Mouse (Mus musculus) neural tube, embryonic 15.5 days (tissue): ENCODE measurements around the gene Nptxr. TPM values are rescaled to one million over a fixed set of nuclear protein-coding genes. Genes with fewer than 3 reads are reported as not detected.

Experiments used
- ATAC-seq: fragments of 200-750 bp; cut with Nextera tagmentation; 2 replicates; pipeline ENCODE4 v1.8.0; 2017; ENCODE audit warnings: mild to moderate bottlenecking, moderate TSS enrichment, moderate library complexity; ENCODE audit not compliant: low FRiP score
- H3K27ac ChIP-seq: fragments of 300-500 bp; sonication (generic); replicated peaks from 2 replicates; pipeline ENCODE4 v1.5.1; 2015; ENCODE audit warnings: mild to moderate bottlenecking, inconsistent platforms
- H3K27me3 ChIP-seq: fragments of 300-500 bp; sonication (generic); replicated peaks from 2 replicates; pipeline ENCODE4 v1.6.1; 2015; ENCODE audit warnings: inconsistent platforms
- H3K36me3 ChIP-seq: fragments of 300-500 bp; sonication (generic); 2 replicates; pipeline ENCODE4 v1.6.1; 2015; ENCODE audit warnings: inconsistent platforms
- H3K4me1 ChIP-seq: fragments of 300-500 bp; sonication (generic); 2 replicates; pipeline ENCODE4 v1.6.1; 2015; ENCODE audit warnings: inconsistent platforms
- H3K4me2 ChIP-seq: fragments of 300-500 bp; sonication (generic); 2 replicates; pipeline ENCODE4 v1.6.1; 2015; ENCODE audit warnings: inconsistent platforms, mild to moderate bottlenecking, moderate library complexity
- H3K4me3 ChIP-seq: fragments of 300-500 bp; sonication (generic); replicated peaks from 2 replicates; pipeline ENCODE4 v1.5.1; 2015; ENCODE audit warnings: mild to moderate bottlenecking, inconsistent platforms
- H3K9ac ChIP-seq: fragments of 300-500 bp; sonication (generic); replicated peaks from 2 replicates; pipeline ENCODE4 v1.6.1; 2015; ENCODE audit warnings: mild to moderate bottlenecking, inconsistent platforms
- H3K9me3 ChIP-seq: fragments of 300-500 bp; sonication (generic); replicated peaks from 2 replicates; pipeline ENCODE4 v1.6.1; 2016; ENCODE audit warnings: inconsistent platforms
- WGBS: fragments of 180-500 bp; shearing (Covaris S2); methylation state at CpG from one replicate; pipeline ENCODE4 v1.1.7; 2015; ENCODE audit warnings: mixed read lengths; 5-methylcytosine and 5-hydroxymethylcytosine counted together
- polyA plus RNA-seq: library from polyadenylated mRNA; unstranded; fragments of >200 nt; fragmentation: Nextera tagmentation; extraction: Ambion mirVana; gene quantifications from 2 replicates; pipeline ENCODE4 v1.2.1, GENCODE M21; 2015

Gene Nptxr
- polyA plus RNA-seq, 1 experiment from 2014 or later = 49.0 TPM

DNA sequence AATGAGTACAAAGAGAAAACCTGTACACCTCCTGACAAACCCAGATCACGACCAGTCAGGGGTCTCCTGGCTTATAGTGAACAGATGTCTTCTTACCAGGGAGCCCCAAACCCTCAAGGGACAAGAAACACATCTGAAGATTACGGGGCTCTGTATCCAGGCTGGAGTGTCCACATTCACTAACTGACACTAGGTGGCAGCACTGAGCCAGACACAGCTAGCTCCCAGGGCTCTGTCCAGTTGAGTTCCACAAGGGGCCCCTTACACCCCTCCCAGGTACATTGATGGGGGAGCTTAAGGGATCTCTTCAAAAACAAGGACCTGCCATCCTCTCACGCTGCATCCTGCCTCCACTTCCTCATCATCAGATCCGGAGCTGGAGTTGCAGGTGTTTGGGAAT is 25.8 kb upstream of the Nptxr start:
- Histone ChIP-seq H3K4me2 (no peak overlapping the region), H3K27ac (peak overlapping the region; percentile 50; the same call in 1 of the 2 replicates), H3K27me3 (no peaks in the 10 kb centered on the region), H3K9ac (no peak overlapping the region), H3K4me1 (peaks cover 88% of the 10 kb centered on the region), H3K4me3 (no peak overlapping the region), H3K36me3 (peaks cover 21% of the 10 kb centered on the region), H3K9me3 (no peaks in the 10 kb centered on the region)
- no peak for ATAC-seq
- 12% methylated on average over 4 of the region's 4 CpGs for WGBS

DNA sequence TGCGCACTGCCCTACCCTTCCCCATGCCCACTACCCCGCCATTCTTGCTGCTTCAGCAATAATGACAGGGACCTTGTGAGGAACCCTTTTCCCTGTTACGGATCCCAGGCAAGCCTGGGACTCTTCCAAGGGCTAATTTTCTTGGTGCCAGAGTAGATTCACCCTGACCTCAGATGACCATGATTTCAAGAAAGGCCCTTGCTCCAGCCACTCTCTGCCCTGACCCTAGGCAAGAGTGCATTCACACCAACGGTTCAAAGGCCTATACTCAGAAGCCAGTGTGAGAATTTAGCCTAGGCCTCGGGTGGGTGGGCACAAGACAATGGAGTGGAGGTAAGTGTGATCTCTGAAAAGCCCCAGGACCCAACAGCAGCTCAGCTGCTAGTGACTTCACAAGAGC is 24.9 kb upstream of the Nptxr start:
- H3K27ac ChIP-seq = no peak overlapping the region
- ATAC-seq = no peak
- peaks cover 24% of the 10 kb centered on the region for H3K36me3 ChIP-seq
- peak overlapping the region; percentile 4; the same call in 1 of the 2 replicates for H3K9ac ChIP-seq
- H3K9me3 ChIP-seq = no peaks in the 10 kb centered on the region
- H3K4me3 ChIP-seq = no peak overlapping the region
- H3K27me3 ChIP-seq = no peaks in the 10 kb centered on the region
- H3K4me2 ChIP-seq = no peak overlapping the region
- peaks cover 88% of the 10 kb centered on the region for H3K4me1 ChIP-seq
- WGBS = 65% methylated on average over 5 of the region's 5 CpGs

DNA sequence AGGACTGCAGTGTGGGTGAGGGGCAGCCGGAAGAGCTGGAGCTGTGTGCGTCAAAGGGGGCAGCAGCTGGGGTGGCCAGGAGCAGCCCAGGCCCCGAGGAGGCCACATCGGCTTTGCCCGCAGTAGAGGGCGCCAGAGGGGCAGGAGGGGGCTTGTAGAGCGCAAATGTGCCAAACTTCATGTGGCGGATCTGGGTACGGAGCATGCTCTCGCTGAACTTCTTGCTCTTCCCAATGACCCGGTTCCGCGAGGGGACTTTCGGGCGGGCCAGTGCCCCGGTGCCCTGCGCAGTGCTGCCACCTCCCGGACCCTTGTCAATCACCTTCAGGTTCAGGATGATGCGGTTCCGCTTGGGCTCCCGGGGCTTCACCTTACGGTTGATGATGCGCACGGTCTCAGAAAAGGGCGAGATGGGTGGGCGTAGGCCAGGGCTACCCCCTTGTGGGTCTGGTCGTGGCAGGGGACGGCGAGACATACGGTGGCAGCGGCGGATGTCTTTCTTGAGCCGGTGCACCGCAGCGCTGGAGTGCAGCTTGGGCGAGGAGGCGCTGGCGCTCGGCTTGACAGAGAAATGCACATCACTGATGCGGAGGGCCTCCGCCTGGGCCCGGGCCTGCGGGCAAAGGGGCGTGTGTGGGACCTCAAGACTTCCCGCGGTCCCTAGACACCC is 23.9 kb upstream of the Nptxr start:
- Histone ChIP-seq H3K36me3 (peaks cover 25% of the 10 kb centered on the region), H3K4me3 (no peak overlapping the region), H3K4me2 (peak overlapping the region; percentile 46), H3K9ac (peak overlapping the region; percentile 23; the same call in 1 of the 2 replicates), H3K4me1 (peaks cover 89% of the 10 kb centered on the region), H3K9me3 (no peaks in the 10 kb centered on the region), H3K27ac (peak overlapping the region; percentile 0; the same call in 1 of the 2 replicates), H3K27me3 (no peaks in the 10 kb centered on the region)
- no peak for ATAC-seq
- 55% methylated on average over 46 of the region's 46 CpGs for WGBS

DNA sequence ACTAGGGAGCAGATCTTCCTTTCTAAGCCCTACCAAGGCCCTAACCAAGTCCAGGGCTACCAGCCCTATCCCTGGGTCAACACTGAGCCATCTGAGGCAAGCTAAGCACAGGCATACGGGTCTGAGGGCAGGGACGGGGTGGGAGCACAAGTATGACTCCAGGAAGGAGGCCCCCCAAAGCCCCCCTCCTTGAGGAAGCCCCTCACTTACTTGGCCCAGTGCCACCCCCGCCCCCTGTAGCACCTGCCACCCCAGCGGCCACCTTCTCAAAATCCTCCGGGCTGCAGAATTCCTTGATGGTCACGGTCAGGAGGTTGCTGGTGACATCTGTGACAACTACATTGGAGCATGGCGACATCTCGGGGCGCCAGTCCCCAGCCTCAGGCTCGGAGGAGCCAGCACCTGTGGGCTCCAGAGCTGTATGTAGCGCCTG is 23.2 kb upstream of the Nptxr start:
- no peak overlapping the region; the same call in 1 of the 2 replicates for H3K4me2 ChIP-seq
- H3K27ac ChIP-seq = no peak overlapping the region; the same call in 1 of the 2 replicates
- H3K4me1 ChIP-seq = peaks cover 90% of the 10 kb centered on the region

DNA sequence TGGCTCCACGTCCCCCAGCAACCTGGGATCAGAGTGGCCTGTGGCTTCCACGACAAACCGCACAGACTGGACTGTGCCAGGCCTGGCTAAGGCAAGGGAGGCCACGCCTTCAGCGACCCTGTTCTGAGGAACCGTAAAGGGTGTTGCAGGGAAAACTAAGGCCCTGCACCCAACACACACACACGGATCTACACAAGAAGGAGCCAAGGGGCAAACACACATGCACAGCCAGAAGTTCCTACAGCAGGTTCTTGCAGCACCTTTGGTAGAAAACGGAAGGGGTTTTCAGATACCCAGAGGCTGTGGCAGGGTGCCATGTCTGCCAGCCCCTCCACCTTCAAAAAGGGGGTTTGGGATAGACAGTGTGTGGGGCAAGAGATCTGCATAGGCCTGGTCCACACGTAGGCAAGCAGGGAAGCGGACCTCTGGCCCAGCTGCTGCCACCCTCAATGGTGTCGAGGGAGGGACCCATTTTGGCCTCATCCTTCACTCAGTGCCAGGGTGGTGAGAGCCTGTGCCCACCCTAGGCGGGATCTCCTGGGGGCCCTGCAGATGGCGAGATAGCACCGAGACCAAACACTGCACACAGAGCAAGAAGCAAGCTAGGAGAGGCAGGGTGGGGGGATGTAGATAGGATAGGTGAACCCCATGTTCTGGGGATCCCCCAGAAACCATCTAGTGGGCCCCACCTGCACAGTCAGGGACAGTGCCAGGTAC is 22.7 kb upstream of the Nptxr start:
- no peaks in the 10 kb centered on the region for H3K27me3 ChIP-seq
- H3K9ac ChIP-seq = 0 out of 2 replicates have a peak overlapping the region, but pooled peaks have one; percentile 17
- no peaks in the 10 kb centered on the region for H3K9me3 ChIP-seq
- ATAC-seq = no peak
- H3K27ac ChIP-seq = no peak overlapping the region
- no peak overlapping the region; the same call in 1 of the 2 replicates for H3K4me2 ChIP-seq
- H3K4me1 ChIP-seq = peaks cover 90% of the 10 kb centered on the region
- 86% methylated on average over 14 of the region's 14 CpGs for WGBS
- peaks cover 34% of the 10 kb centered on the region for H3K36me3 ChIP-seq
- H3K4me3 ChIP-seq = no peak overlapping the region

More for the DNA sequence above, 23.2 kb upstream of the Nptxr start:
- no peak overlapping the region for H3K4me3 ChIP-seq
- H3K27me3 ChIP-seq = no peaks in the 10 kb centered on the region
- H3K9me3 ChIP-seq = no peaks in the 10 kb centered on the region
- 75% methylated on average over 11 of the region's 11 CpGs for WGBS
- no peak for ATAC-seq
- H3K36me3 ChIP-seq = peaks cover 32% of the 10 kb centered on the region
- peak overlapping the region; percentile 17; the same call in 1 of the 2 replicates for H3K9ac ChIP-seq

DNA sequence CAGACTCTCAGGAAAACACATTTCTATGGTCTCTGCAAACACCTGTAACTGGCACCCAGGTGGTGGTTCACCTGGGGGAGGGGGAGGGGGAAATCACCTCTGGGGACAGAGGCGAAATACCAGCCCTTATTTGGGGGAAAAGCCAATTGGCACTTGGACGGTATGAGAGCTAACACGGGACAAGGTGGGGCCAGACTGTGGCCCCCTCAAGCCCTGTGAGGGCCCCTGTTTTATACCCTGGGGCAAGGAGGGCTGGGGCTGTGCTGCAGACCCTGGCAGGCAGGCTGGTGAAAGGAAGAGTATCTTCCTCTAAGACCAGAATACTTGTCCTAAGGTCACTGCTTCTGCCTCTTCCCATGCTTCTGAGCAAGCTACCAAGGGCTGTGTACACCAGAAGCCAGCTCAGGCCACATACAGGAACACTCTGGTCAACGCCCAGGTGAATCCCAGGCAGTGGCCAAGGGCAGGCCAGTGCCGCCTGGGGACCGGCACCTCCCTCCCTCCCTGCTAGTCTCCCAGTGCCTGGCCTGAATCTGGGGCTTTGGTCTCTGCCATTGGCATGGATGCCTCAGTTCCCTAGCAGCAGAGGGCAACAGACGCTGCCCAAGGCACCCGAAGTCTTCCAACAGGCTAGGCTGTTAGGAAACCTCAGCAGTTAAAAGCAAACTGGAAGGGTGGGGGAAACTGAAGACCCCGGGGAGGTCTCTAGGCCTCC is 21.8 kb upstream of the Nptxr start:
- H3K36me3 ChIP-seq = peaks cover 31% of the 10 kb centered on the region
- H3K4me1 ChIP-seq = peaks cover 81% of the 10 kb centered on the region
- H3K9me3 ChIP-seq = no peaks in the 10 kb centered on the region
- no peak overlapping the region for H3K4me2 ChIP-seq
- H3K4me3 ChIP-seq = no peak overlapping the region
- no peak overlapping the region for H3K9ac ChIP-seq
- ATAC-seq = no peak
- no peak overlapping the region for H3K27ac ChIP-seq
- 91% methylated on average over 9 of the region's 9 CpGs for WGBS
- no peaks in the 10 kb centered on the region for H3K27me3 ChIP-seq

DNA sequence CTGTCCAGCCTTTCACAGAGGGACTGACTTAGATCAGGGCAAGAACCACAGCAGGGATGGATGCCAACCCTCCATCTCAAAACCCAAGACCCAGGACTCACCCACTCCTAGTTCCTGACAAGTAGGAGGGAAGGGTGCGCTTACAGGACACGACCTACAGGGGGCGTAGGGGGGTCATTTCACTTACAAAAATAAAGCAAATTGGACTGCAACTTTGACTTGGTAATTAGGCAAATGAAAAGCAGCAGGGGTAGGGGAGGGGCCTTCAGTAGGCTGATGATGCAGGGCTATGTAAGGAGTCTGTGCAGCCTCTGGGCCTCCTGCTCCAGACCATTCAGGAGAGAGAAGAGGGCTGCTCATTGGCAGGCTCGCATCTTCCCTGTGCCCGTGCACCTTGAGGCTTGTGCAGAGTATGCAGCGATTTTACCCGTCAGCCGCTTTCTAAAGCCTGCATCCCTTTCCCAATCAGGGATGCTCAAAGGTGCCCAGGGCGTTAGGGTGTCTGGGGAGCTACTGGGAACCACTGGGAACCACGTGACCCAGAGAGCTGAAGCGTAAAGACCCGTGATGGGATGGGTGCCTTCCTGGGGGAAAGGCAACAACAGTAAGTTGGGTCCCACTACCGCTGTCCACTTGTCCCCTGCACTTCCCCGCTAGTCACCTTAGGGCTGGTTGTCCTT is 20.7 kb upstream of the Nptxr start:
- Histone ChIP-seq H3K4me2 (no peak overlapping the region), H3K36me3 (peaks cover 26% of the 10 kb centered on the region), H3K4me3 (no peak overlapping the region), H3K9ac (no peak overlapping the region), H3K27ac (peak overlapping the region; percentile 45; the same call in 1 of the 2 replicates), H3K9me3 (no peaks in the 10 kb centered on the region), H3K4me1 (peaks cover 71% of the 10 kb centered on the region), H3K27me3 (no peaks in the 10 kb centered on the region)
- ATAC-seq = no peak
- WGBS = 55% methylated on average over 14 of the region's 14 CpGs

DNA sequence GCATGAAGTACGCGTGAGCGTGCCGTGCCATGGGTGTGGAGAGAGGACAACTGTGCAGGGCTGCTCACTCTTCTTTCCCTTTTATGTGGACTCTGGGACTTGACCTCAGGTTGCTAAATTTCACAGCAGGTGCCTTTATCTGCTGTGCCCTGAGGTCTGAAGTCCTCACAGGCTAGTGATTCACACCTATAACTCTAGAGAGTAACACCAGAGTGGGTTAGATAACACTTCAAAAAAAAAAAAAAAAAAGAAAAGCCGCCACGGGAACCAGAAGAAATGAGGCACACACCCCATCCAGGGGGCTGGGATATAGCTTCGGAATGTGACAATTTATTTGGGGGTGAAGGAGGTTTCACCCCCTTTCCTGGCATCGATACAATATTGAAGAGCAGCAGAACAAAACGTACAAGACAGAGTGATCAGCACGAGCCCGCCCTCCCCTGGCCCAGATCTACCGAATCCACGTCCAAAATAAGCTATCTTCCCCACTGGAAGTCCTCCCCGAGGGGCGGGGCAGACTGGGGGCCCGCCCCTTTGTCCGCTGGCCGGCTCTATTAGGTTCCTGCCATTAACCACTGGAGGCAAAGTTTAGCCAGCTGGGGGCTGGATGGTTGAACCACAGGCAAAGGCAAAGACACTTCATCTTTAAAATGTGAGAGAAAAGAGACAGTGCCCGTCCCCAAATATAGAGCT is 19.2 kb upstream of the Nptxr start:
- Histone ChIP-seq H3K4me3 (no peak overlapping the region), H3K27ac (no peak overlapping the region), H3K27me3 (no peaks in the 10 kb centered on the region), H3K4me2 (no peak overlapping the region), H3K4me1 (peaks cover 56% of the 10 kb centered on the region), H3K9ac (no peak overlapping the region), H3K9me3 (no peaks in the 10 kb centered on the region), H3K36me3 (peaks cover 26% of the 10 kb centered on the region)
- ATAC-seq = no peak
- WGBS = 72% methylated on average over 19 of the region's 19 CpGs

DNA sequence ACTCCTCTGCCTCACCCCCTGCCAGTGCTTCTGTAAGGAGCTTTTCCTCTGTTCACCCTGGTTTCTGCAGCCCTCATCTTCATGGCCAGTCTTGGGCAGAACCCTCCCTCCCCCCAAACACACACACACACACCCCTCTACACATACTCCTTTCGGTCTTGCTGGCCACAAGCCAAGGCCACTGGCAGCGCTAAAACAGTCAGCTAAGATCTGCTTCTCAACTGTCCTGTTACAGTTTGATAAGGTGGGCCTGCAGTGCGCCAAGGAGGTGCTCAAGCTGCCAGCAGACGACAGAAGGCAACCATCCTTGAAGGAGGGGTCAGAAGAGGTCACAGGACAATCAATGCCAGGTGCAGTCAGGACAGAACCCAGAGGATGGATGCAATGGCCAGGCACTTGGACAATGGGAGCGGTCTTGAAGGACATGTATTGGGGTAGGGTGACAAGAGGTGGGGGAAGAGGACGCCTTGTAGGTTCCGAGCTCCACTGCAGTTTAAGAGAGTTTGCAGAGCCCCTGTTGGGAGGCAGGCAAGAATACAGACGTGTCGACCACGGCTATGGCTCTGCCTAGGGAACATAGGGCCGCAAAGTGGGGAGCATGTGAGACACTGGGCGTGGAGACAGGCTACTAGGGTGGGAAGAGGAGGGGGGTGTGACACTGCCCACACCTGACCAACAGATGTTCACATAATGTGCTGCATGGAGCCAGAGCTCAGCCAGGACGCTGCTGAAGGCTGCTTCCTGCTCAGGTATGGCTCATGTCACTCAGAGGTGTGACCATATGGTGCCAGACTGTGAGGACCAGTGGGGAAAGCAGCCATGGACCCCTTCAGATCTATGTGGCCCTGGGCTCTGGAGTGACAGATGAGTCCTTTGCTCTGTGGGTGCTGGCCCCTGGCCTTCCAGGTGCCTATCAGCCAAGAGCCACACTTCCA is 18.0 kb upstream of the Nptxr start:
- H3K4me1 ChIP-seq = peaks cover 44% of the 10 kb centered on the region
- no peak overlapping the region for H3K4me3 ChIP-seq
- H3K9me3 ChIP-seq = no peaks in the 10 kb centered on the region
- H3K27me3 ChIP-seq = no peaks in the 10 kb centered on the region
- WGBS = 82% methylated on average over 13 of the region's 13 CpGs
- H3K4me2 ChIP-seq = no peak overlapping the region
- H3K36me3 ChIP-seq = peaks cover 18% of the 10 kb centered on the region
- H3K9ac ChIP-seq = no peak overlapping the region
- ATAC-seq = 0 out of 2 replicates have a peak, but pooled peaks have one; percentile 6
- H3K27ac ChIP-seq = no peak overlapping the region

DNA sequence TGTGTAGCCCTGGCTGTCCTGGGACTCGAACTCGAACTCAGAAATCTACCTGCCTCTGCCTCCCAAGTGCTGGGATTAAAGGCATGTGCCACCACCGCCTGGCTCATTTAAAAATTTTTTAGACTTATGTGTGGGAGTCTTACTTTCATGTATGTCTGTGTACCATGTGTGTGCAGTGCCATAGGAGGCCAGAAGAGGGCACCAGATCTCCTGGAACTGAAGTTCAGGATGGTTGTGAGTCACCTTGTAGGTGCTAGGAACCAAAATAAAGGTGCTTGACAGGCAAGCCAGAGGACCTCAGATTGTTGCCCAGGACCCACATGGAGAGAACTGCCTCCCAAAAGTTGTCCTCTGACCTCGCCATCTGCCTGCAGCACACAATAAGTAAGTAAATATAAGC is 13.8 kb upstream of the Nptxr start:
- no peaks in the 10 kb centered on the region for H3K27me3 ChIP-seq
- H3K36me3 ChIP-seq = peaks cover 7% of the 10 kb centered on the region
- no peak overlapping the region for H3K4me2 ChIP-seq
- no peaks in the 10 kb centered on the region for H3K9me3 ChIP-seq
- H3K4me1 ChIP-seq = peaks cover 10% of the 10 kb centered on the region
- ATAC-seq = no peak
- H3K27ac ChIP-seq = no peak overlapping the region
- 98% methylated on average over 4 of the region's 4 CpGs for WGBS
- no peak overlapping the region for H3K4me3 ChIP-seq
- no peak overlapping the region for H3K9ac ChIP-seq
